Mouse (Mus musculus): Measurements from ENCODE around the gene Use1. TPM values are rescaled to one million over a fixed set of nuclear protein-coding genes. Genes with fewer than 3 reads are reported as not detected.
"Not testable (repeated sequence)": the region's sequence is repeated elsewhere in the genome, so short reads cannot be mapped to it uniquely, and the experiment has no call there.

Gene Use1
- total and polyA plus RNA-seq, 3 experiments = 107 to 117 TPM; not detected in 1

- TF ChIP-seq GATA1 (IDR thresholded peaks at IDR 0.05; ENCODE audit: low read depth, low read length) (peak; percentile 14; the same call in 1 of the 2 replicates), USF1 (IDR thresholded peaks at IDR 0.05; ENCODE audit: low read depth, low read length) (peak; percentile 50; the same call in 1 of the 2 replicates), ZKSCAN1 (IDR thresholded peaks at IDR 0.05; ENCODE audit: low read depth, low read length) (no peak), POLR2AphosphoS5 (IDR thresholded peaks at IDR 0.05; ENCODE audit: borderline replicate concordance, low read depth, low read length) (no peak)
These were observed at the start of gene Use1 (continued) for GRCm38 (mm10) chr8:71366771-71367528.

- peaks cover 0 to 18% of the 10 kb centered on the region in 2 experiments; a peak in 1 of 4 replicates for H3K4me1 ChIP-seq (ENCODE audit: control insufficient read depth in 1 of 2, insufficient read depth in 2 of 2, low read length in 2 of 2)
- H3K9me3 ChIP-seq (replicated peaks; ENCODE audit: insufficient read depth, low read length); H3K79me2 ChIP-seq (ENCODE audit: control insufficient read depth, insufficient read depth, low read length, poor library complexity); H3K27ac ChIP-seq (ENCODE audit: control insufficient read depth, low read depth, low read length); H3K9ac ChIP-seq (ENCODE audit: control insufficient read depth, low read depth, low read length, poor library complexity, severe bottlenecking); H3K36me3 ChIP-seq (ENCODE audit: control insufficient read depth in 1 of 2, insufficient read depth in 2 of 2, low read length in 2 of 2); H3K4me3 ChIP-seq (ENCODE audit: control insufficient read depth in 1 of 2, insufficient read depth in 1 of 2, low read depth in 2 of 2, low read length in 2 of 2); H3K27me3 ChIP-seq (ENCODE audit: control insufficient read depth in 1 of 2, insufficient read depth in 2 of 2, low read length in 2 of 2); DNase-seq (ENCODE audit: low read depth, low spot score): not testable (repeated sequence)
These were observed 48.0 kb upstream of the Use1 start for GRCm38 (mm10) chr8:71318610-71319009.

GRCm38 (mm10) chr8:71319760-71320159 lies 46.9 kb upstream of the Use1 start:
- H3K9me3 ChIP-seq (replicated peaks; ENCODE audit: insufficient read depth, low read length); H3K36me3 ChIP-seq (ENCODE audit: control insufficient read depth in 1 of 2, insufficient read depth in 2 of 2, low read length in 2 of 2); H3K79me2 ChIP-seq (ENCODE audit: control insufficient read depth, insufficient read depth, low read length, poor library complexity); H3K27me3 ChIP-seq (ENCODE audit: control insufficient read depth in 1 of 2, insufficient read depth in 2 of 2, low read length in 2 of 2); H3K4me3 ChIP-seq (ENCODE audit: control insufficient read depth in 1 of 2, insufficient read depth in 1 of 2, low read depth in 2 of 2, low read length in 2 of 2); H3K27ac ChIP-seq (ENCODE audit: control insufficient read depth, low read depth, low read length); H3K9ac ChIP-seq (ENCODE audit: control insufficient read depth, low read depth, low read length, poor library complexity, severe bottlenecking); DNase-seq (ENCODE audit: low read depth, low spot score): not testable (repeated sequence)
- 0 out of 4 replicates have a peak, but pooled peaks cover 0 to 14% of the 10 kb centered on the region in 2 experiments for H3K4me1 ChIP-seq (ENCODE audit: control insufficient read depth in 1 of 2, insufficient read depth in 2 of 2, low read length in 2 of 2)

GRCm38 (mm10) chr8:71322939-71323338 lies 43.7 kb upstream of the Use1 start:
- TF ChIP-seq POLR2AphosphoS2 (IDR thresholded peaks at IDR 0.05; ENCODE audit: low read length) = no peak
- TF ChIP-seq ZMIZ1 (IDR thresholded peaks at IDR 0.05; ENCODE audit: low read depth, low read length) = no peak
- TF ChIP-seq ZC3H11A (IDR thresholded peaks at IDR 0.05; ENCODE audit: low read depth, low read length) = no peak
- no peak for TF ChIP-seq TAL1 (IDR thresholded peaks at IDR 0.05; ENCODE audit: low read length)
- no peak for TF ChIP-seq MAX (IDR thresholded peaks at IDR 0.05; ENCODE audit: low read length)
- no peak for TF ChIP-seq JUND (IDR thresholded peaks at IDR 0.05; ENCODE audit: low read depth, low read length)
- TF ChIP-seq ETS1 (IDR thresholded peaks at IDR 0.05; ENCODE audit: low read depth, low read length) = no peak
- no peak for TF ChIP-seq SMC3 (IDR thresholded peaks at IDR 0.05; ENCODE audit: low read depth, low read length)
- TF ChIP-seq MEF2A (IDR thresholded peaks at IDR 0.05; ENCODE audit: extremely low read depth, insufficient replicate concordance, low read depth, low read length, poor library complexity, severe bottlenecking) = no peak
- no peak for TF ChIP-seq MXI1 (IDR thresholded peaks at IDR 0.05; ENCODE audit: low read depth, low read length)
- TF ChIP-seq ZNF384 (IDR thresholded peaks at IDR 0.05; ENCODE audit: low read depth, low read length) = no peak
- no peak for TF ChIP-seq MAZ (IDR thresholded peaks at IDR 0.05; ENCODE audit: low read depth, low read length)
- TF ChIP-seq ELF1 (IDR thresholded peaks at IDR 0.05; ENCODE audit: low read depth, low read length) = no peak
- TF ChIP-seq POLR2A (IDR thresholded peaks at IDR 0.05; ENCODE audit: control insufficient read depth in 1 of 2, insufficient read depth in 1 of 2, low read depth in 1 of 2, low read length in 2 of 2, poor library complexity in 1 of 2) = no peak
- TF ChIP-seq USF1 (IDR thresholded peaks at IDR 0.05; ENCODE audit: low read depth, low read length) = no peak
- TF ChIP-seq RAD21 (IDR thresholded peaks at IDR 0.05; ENCODE audit: low read depth, low read length) = no peak
- TF ChIP-seq GATA1 (IDR thresholded peaks at IDR 0.05; ENCODE audit: low read depth, low read length) = no peak
- TF ChIP-seq MAFK (IDR thresholded peaks at IDR 0.05; ENCODE audit: borderline replicate concordance, low read depth, low read length) = no peak
- DNase-seq (ENCODE audit: low read depth, low spot score) = no peak
- no peaks in the 10 kb centered on the region for H3K79me2 ChIP-seq (ENCODE audit: control insufficient read depth, insufficient read depth, low read length, poor library complexity)
- H3K27me3 ChIP-seq (ENCODE audit: control insufficient read depth in 1 of 2, insufficient read depth in 2 of 2, low read length in 2 of 2) = no peaks in the 10 kb centered on the region
- no peak overlapping the region for H3K27ac ChIP-seq (ENCODE audit: control insufficient read depth, low read depth, low read length)
- no peaks in the 10 kb centered on the region for H3K9me3 ChIP-seq (replicated peaks; ENCODE audit: insufficient read depth, low read length)
- H3K9ac ChIP-seq (ENCODE audit: control insufficient read depth, low read depth, low read length, poor library complexity, severe bottlenecking) = no peak overlapping the region
- H3K4me1 ChIP-seq (ENCODE audit: control insufficient read depth in 1 of 2, insufficient read depth in 2 of 2, low read length in 2 of 2) = no peaks in the 10 kb centered on the region
- H3K4me3 ChIP-seq (ENCODE audit: control insufficient read depth in 1 of 2, insufficient read depth in 1 of 2, low read depth in 2 of 2, low read length in 2 of 2) = no peak overlapping the region
- peaks cover 0 to 4% of the 10 kb centered on the region in 2 experiments; a peak in 1 of 4 replicates for H3K36me3 ChIP-seq (ENCODE audit: control insufficient read depth in 1 of 2, insufficient read depth in 2 of 2, low read length in 2 of 2)

All from MEL (cell line).